Mouse (Mus musculus): ENCODE results near the gene Ercc5.
A peak's percentile ranks its signal among the peaks of the same experiment; 100 is the strongest.

The Ercc5 gene

DNA sequence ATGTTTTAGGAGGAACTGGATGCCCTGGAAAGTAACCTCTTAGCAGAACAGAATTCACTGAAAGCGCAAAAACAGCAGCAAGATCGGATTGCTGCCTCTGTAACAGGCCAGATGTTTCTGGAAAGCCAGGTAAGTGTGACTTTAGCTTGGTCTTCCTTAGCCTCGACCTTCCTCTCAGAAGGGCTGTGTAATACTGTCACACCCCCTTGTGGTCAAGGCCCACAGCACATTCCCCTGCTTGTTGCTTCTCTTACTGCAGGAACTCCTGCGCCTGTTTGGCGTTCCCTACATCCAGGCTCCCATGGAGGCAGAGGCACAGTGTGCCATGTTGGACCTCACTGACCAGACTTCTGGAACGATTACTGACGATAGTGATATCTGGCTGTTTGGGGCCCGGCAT lies 26.4 kb downstream of the Ercc5 start:
- no peak for DNase-seq (ENCODE audit: low spot score in 2 of 2)

DNA sequence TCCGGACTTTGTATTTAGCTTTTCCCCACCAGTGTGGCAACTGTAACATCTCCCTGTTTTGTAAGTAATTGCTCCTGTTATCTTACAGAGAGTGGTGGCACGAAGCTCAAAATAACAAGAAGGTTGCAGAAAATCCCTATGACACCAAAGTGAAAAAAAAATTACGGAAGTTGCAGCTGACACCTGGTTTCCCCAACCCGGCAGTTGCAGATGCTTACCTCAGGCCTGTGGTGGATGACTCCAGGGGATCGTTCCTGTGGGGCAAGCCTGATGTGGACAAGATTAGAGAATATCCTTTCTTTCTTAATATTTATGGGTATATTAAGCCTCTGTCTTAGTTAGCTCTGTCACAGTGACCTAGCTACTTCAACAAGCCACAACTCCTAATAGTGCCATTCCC lies 30.5 kb downstream of the Ercc5 start:
- DNase-seq (ENCODE audit: low spot score in 2 of 2) = no peak

DNA sequence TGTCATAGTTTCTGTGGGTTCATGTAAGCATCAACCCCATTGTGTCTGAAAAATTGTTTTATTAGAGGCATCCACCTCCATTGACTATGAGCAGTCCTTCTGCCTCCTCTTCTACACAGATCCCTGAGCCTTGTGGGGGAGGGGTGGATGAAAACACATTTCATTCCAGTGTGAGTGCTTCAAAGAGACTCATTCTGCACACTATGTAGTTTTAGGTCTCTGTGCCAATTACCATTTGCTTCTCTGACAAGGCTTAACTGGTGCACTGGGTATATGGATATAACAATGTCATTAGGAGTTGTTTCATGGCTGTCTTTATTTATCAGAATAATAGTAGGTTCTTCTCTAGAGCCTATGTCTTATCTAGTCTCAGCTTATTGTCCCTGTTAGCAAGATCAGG lies 38.9 kb downstream of the Ercc5 start:
- DNase-seq (ENCODE audit: low spot score in 2 of 2) = no peak

DNA sequence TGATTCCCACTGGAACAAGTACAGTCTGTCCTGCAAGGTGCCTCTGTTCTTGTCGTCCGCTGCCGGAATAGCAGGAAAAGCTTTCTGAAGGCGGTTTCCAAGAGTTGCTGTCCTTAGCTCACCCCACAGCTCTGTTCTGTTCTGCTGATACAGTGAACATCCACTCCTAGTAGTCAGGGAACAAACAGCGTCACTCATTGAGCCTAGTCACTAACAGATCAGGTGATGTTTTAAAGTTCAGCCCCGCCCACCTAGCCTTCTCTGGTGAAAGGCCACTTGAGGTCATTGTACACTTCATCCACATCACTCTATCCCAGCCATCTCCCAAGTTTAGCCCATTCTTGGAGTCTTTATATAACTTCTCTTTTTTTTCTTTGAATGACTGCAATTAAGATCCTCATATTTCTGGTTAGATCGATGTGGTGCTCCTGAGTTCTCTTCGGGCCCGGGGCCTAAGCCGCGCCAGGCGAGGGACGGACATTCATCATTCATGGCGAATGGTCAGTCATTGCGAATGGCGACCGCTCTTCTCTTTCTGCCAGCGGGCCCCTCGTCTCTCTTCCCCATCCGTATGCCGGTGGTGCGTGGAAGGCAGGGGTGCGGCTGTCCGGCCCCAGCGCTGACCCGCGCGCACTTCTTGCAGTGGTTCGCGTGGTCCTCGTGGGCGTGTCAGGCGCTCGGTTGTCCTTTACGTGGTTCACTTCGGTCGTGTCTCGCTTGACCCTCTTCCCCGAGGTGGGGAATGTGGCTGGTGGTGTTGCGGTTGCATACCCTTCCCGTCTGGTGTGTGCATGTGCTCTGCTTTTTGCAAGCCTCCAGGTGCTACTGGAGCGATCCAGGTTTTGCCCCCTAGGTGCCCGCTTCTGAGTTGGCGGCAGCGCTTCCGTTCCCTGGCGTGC lies 51.0 kb downstream of the Ercc5 start:
- DNase-seq (ENCODE audit: low spot score in 2 of 2) = no peak

DNA sequence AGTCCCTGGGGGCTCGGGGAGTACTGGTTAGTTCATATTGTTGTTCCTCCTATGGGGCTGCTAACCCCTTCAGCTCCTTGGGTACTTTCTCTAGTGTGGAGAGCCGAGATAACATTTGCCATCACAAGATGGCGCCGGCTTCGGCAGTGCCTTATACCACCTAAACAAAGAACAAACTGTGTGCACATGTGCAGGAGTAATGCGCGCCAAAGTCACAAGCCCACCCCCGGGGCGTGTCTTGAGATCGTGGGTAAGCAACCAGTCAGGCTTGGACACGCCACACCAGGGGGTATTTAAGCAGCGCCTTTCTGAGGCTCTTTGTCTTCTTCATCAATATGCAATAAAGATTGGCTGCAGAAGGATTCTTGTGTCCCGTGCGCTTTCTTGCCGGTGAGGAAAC lies 55.3 kb downstream of the Ercc5 start:
- no peak for DNase-seq (ENCODE audit: low spot score in 2 of 2)

DNA sequence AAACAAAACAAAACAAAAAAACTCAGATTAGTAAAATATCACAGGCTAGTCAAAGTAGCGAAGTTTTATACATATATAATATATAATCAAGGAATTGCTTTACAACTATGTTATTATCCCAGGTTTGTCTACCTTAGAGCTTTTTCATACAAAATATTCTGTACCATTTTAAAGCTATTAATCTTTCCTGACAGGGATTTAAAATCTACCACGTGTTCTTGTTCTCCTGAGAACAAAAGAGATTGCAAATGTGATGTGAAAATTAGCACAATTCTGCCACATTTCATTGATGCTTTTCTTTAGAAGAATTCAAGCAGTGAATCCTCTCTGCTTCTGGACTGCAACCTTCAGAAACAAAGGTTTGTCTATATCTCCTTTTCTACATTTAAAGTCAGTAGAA lies 66.9 kb downstream of the Ercc5 start:
- no peak for DNase-seq (ENCODE audit: low spot score in 2 of 2)

DNA sequence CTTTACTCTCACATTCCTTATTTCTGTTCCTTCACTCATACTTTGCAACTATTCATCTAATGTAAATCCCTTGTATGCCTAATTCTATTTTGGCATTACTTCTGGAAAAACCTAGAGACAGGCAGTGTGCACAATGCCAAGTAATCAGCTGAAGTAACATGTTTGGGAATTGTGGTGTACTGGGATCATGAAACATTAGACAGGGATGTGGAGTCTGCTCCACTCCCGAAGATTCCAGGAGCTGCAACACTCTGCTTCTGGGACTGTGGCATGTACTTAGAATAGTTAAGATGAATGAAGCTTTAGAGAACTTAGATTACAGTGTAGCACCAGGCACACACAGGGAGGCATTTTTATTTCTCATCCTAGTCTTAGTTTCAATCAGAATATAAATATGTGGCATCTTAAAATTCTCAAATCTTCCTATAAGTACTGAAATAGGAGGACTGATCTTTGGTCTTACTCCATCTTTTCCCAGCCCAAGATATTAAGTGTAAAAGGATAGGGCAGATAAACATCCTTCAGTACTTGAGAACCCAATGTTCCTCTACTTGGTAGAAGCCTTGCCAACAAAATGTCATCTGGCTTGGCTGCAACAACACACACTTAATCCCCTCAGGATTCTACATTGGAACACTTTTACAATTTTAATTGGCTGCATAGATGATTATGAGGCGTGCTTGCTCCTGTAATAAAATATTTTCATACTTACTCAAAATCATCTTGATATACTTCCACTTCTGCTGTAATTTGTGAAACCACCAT lies 69.0 kb downstream of the Ercc5 start:
- peak; percentile 15 to 20 for DNase-seq (ENCODE audit: low spot score in 2 of 2)

DNA sequence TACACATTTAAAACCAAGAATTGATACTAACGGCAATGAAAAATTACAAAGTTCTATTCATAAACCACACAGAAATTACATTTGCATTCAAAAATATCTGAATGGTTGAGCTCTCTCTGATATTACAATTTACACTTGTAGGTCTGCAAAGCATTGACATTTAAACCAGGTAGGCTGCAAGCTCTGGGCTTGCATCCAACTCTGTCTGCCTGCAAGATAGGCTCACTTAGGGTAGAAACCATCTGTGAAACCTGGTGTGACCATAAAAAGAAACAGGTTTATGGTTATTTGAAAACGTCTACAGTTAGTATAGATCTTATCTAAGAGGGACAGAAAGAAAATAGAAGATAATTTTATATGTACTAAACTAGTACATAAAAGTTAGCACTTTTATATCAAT lies 69.6 kb downstream of the Ercc5 start:
- DNase-seq (ENCODE audit: low spot score in 2 of 2) = no peak

DNA sequence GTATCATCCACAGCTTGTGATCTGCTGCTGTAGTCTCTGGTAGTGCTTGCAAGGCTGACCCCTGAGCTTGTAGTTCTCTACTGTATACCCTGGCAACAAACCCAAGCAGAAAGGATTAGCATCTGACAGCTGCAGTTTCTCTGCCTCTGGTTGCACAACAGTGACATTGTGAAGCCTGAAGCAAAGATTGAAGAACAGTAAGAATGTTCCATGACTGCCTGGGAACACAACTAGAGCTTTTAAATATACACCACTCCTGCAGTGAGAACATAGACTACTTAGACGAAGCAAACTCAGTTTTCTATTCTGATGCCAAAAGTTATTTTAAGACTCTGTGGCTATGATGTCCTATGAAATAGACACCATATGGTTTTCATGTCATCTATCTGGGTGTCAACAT lies 71.3 kb downstream of the Ercc5 start, which contains the start of gene Mettl21e:
TSS of gene Mettl21e (minus strand) at position 86 of the 400 bp plus-strand sequence.
- DNase-seq (ENCODE audit: low spot score in 2 of 2) = peak; percentile 21 to 48

DNA sequence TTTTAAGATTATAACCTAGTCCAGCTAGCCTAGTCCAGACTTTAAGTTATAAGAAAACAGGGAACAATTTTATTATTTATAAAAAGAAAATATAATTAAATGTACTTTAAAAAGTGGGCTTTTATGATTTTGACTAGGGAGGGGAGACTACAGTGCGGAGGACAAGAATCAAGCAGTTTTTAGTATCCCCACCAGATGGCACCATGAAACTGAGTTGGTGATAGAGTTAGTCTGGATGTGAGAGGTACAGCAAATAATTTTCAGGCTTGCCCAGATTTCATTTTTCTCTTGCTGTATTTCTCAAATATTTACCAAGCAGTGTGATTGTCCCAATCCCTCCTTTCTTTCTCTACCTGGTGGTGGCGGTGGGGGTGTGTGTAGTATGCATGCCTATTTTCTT lies 81.5 kb downstream of the Ercc5 start:
- peak in 1 of 2 experiments; percentile 13 for DNase-seq (ENCODE audit: low spot score in 2 of 2)

Measured in urinary bladder, postnatal 36 days (tissue).